Mouse (Mus musculus) adrenal gland, adult 18-20 months (tissue): Measurements from ENCODE around the gene Erp27. TPM values are rescaled to one million over a fixed set of nuclear protein-coding genes. Genes with fewer than 3 reads are reported as not detected.
"Not testable (repeated sequence)": the region's sequence is repeated elsewhere in the genome, so short reads cannot be mapped to it uniquely, and the experiment has no call there.

Experiments used
- DNase-seq, 2 experiments: peaks; one replicate each; pipeline ENCODE4 v3.0.0; 2021 to 2022; ENCODE audit warnings: low spot score in 2 of 2
- total RNA-seq, 2 experiments: library from RNA; stranded (reverse); gene quantifications; 1 replicate in 1 of 2; 2 replicates in 1 of 2; pipeline ENCODE4 v1.2.3; 2021

The Erp27 gene
- total RNA-seq, 2 experiments from 2014 or later = not detected

DNA sequence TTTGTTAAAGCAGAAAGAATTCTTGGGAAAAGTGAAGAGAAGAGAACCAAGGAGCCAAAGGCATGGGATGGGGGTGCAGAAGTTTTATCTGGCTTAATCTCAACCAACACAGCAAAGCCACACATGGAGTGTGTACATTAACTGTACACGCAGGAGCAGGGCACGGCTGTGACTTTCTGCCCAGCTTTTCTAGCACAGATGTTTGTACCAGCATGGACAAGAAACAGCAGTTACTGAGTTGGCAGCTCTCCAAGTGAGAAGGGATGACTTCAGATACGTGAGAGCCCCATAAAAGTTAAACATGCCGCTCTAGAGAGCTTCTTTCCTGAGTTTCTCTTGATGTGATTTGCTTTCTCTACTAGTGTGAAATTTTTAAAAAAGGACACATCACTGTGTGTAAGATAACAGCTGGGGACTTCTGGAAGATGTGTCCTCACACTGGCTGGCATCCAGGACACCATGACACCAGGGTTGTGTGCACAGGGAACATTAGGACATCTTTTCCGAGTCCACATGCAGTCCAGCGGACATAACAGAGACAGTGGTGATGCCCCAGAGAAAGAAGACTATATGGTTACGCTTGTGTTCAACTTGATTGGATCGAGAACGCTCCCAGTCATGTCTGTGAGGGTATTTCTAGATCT, 11.6 kb downstream of the Erp27 start:
- DNase-seq = no peak

GRCm38 (mm10) chr6:136906937-136907293, 15.1 kb downstream of the Erp27 start:
- DNase-seq = no peak

DNA sequence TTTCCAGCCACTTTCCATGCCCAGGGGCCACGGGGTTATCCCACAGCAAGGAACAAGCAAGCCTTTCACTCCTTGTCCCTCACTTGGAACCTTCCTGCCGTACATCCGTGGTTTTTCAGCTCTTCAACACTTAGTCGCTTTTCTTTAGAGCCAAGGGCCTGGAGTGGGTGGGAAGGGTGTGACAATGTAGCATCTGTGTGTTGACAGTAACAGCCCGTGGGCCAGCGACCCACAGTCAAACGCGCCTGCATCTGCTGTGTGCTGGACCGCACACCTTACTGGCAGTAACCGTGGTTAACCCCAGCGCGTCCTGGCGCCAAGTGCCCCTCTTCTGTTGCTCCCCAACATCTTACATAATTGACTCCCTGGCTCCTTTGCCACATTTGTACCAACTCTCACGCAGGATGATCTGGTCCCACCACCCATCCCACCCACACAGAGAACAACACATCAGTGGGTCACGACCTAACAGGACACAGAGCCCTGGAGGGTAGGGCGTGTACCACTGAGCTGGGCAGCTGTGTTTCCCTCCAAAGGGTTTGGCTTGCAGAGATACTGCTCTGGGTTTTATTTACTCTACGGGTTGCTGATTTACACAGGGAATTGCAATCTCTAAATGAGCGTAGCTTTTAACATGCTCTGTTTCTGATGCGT, 15.6 kb downstream of the Erp27 start:
- DNase-seq = no peak

DNA sequence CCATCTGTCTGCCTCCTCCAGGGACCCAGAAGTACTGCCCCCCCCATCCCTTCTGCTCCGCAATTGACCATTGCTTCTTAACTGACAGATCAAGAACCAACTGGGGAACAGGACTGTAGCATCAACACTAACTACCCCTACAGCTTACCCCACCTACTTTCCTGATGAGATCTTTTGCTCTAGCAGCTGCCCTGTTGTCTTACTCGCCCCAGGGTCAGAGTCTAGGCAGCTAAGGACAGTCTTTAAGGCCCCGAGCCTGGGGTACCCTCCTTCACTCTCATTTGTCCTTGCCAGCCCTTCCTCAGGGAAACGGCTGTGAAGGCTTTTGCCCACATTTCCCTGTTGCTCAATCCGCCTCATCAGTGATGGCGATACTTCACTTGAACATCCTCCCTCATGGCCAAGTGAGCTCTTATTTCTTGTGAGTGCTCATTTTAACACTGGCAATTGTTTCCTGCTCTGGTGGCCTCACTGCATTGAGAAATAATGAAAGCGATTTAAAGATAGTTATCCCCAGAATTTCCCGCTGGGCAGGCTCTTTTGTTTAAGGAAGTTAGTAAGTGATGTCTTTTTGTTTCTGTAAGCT, 18.0 kb downstream of the Erp27 start:
- no peak for DNase-seq

DNA sequence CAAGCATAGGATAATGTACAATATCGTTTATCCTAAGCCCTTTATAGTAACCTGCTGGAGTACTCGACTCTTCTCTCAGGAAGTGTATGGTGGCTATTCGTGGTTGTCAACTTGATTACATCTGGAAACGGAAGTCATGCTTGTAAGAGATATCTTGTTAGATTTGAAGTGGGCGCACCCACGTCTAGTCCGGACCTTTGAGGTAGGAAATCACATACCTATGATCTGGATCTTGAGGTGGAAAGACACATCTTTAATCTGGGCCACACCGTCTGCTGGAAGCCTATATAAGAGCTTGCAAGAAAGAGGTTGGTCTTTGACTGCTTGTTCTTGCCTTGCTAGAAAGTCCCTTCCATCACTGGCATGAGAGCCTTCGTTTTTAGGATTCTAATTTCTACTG, 19.5 kb downstream of the Erp27 start:
- DNase-seq = no peak

GRCm38 (mm10) chr6:136901010-136901409, 21.0 kb downstream of the Erp27 start:
- no peak for DNase-seq

DNA sequence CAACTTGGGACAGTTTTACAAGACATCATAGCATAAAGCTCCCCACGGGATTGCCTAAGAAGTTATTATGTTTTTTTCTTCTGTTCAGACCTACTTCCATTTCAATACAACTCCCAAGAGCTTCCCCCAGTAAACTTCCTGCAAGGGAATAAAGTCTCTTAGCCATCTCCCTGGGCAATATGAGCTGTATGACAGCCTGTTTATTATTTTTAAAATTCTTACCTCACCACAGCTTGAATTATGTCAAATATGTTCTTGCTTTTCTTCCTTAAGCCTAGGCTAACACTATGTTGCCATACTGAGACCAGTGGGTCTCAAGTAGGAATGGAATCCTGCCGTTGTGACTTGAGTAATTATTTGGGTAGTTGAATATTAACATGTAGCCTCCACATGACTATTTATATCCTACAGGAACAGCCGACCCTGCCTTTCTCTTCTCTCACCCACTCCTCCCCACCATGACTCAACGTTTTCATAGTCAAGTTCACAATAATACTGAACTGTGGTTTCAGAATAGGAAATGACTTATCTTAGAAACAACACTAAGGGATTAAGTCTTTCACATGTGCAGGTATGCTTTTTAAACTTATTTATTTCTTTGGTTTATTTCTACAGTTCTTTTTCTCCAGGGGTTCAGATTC, 21.5 kb downstream of the Erp27 start:
- DNase-seq = no peak

- DNase-seq = no peak
Observed at GRCm38 (mm10) chr6:136898954-136899353, 23.0 kb downstream of the Erp27 start.

DNA sequence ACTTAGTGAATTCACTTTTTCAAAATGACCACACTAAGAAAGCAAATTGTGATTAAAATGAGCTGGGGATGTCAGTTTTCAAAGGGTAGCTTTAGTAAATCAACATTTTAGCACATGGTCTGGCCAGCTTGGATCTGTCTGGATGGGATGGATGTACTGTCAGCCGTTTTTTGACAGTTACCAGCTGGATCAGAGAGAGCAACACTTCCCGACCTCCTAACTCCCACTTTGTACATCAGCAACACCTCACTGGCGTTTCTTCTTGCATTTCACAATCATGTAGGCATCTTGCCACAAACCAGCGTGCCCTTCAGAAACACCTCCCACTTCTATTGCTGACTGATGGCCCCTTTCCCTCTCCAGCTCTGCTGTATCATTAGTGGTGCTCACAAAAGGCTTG, 23.8 kb downstream of the Erp27 start:
- DNase-seq = no peak

- DNase-seq = no peak
Observed at GRCm38 (mm10) chr6:136897789-136898188, 24.2 kb downstream of the Erp27 start.

DNA sequence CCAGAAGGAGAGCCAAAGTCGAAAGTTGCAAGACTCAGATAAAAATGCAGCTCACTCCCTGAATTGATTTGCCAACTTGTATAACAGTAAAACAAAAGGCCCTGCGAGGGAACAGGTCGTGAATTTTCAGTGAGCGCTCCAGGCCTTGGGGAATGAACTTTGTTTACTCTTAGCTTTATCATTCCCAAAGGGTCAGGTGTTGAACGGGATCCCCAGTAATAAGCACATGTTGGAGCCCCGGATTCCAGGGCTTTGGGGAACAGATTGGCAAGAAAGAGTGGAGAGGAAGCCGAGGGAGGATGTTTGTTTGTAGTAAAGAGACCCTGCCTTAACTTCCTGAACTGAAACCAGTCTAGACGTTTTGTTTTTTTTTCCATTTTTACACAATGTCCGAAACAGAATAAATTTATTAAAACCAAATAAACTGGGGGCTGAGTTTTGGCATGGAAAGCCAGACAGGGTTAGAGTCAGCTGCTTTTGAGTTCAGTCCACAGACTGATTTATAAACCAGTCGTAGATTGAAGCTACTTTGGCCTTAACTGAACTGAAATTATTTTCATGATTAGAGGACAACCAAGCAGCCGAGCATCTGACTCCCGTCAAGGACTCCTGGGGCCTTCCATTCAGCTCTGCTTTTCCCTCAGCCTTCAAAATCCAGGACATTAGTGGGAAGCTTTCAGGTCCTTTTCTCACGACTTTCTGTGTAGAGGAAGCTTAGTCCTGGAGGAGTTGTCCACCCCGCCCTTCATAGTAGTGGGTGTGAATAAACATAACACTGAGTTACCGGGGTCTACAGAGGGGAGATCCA, 27.2 kb downstream of the Erp27 start:
- no peak for DNase-seq

GRCm38 (mm10) chr6:136892002-136892401, 30.0 kb downstream of the Erp27 start:
- DNase-seq = no peak

DNA sequence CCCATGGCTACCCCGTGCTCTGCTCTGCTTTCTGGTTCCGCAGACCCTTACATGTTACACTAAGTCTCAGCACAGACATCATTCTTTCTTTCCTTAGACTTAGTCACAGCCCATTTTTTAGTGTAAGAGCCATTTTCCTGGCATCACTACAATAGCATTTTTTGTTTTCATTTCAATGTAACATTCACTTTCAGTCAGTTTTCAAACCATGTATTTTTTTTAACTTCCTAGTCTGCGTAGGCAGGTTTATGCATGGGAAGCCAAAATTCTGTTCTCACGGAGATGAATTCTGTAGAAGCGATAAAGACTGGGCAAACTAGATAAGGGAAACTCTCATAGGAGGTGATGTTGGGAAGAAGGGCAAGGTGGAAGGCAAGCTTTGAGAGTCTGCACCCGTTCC, 32.4 kb downstream of the Erp27 start:
- no peak for DNase-seq

GRCm38 (mm10) chr6:136889067-136889466, 32.9 kb downstream of the Erp27 start:
- no peak for DNase-seq

DNA sequence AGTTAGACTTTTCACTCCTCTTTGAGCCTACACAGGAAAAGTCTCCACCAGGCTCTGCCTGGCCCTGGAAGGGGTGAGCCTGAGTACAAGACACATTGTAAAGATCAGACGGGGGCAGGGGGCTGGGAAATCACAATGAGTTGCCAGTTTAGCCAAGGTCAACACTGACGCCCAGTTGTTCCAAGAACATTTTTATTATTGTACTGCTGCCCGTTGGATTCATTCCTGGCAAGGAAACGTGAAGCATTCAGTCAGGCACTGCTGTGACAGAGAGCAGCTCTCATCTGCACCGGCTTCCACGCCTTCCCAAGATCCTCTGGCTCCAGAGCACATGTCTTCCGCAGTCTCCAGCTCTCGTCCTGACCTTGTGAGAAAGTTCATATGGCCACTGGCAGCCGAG, 34.1 kb downstream of the Erp27 start:
- peak in 1 of 2 experiments; percentile 19 for DNase-seq

DNA sequence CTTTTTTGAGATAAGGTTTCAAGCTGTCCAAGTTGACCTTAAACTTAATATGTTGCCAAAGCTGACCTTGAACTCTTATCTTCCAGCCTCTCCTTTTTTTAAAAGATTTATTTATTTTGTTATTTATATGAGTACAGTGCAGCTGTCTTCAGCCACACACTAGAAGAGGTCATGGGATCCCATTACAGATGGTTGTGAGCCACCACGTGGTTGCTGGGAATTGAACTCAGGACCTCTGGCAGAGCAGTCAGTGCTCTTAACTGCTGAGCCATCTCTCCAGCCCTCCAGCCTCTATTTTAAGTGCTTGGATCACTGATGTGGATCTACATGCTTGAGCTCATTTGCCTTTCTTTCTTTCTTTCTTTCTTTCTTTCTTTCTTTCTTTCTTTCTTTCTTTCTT, 37.2 kb downstream of the Erp27 start:
- DNase-seq = not testable (repeated sequence)

- no peak for DNase-seq
Observed at GRCm38 (mm10) chr6:136883961-136884360, 38.0 kb downstream of the Erp27 start.

- DNase-seq = no peak
Observed at GRCm38 (mm10) chr6:136883431-136883915, 38.5 kb downstream of the Erp27 start.

DNA sequence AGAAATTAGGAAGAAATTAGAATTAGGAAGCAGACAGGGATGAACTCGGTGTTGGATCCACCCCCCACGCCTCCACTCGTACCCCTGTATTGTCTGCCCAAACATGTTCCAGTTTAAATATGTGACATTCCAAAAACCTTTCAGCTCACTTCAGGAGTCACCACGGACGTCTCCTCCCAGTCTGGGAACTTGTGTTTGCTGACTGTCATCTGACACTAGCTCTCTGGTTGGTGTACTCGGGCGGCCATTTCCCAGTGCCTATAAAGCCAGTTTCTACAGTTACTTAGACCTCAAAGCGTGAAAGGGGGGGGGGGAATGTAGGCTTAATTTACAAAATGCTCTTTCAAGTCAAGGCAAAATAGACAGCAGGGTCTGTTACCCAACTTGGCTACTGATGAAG, 40.3 kb downstream of the Erp27 start:
- no peak for DNase-seq

DNA sequence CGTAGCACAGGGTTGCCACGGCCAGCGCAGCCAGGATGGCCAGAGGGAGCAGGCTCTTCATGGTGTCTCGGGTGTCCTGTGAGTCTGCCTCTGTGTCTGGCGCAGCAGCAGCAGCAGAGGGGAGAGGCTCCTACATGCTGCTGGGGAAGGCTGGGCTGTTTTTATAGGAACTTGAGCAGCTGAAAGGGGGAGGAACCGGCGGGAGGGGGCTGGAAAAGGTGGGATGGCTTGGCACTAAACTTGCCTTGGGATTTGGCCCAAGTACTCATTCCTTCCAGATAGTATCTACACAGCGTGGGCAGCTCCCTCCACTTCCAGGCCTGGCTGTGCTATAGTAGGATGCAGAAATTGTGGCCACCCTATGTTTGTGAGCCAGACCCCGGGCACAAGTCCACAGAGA, 46.3 kb downstream of the Erp27 start, which contains the start of gene Mgp:
Gene Mgp, minus strand, starts transcription at position 154 of the 400 bp plus-strand sequence.
- no peak for DNase-seq

- no peak for DNase-seq
Observed at GRCm38 (mm10) chr6:136874599-136874998, 47.4 kb downstream of the Erp27 start.
